Mouse (Mus musculus): Measurements from ENCODE around the gene Dvl1. TPM values are rescaled to one million over a fixed set of nuclear protein-coding genes. Genes with fewer than 3 reads are reported as not detected.
A peak's percentile ranks its signal among the peaks of the same experiment; 100 is the strongest.

Gene Dvl1
- polyA plus RNA-seq, 1 experiment from 2014 or later, result 6.6 TPM

GRCm38 (mm10) chr4:155854991-155855390 is 7.8 kb downstream of the Dvl1 start:
- no peak overlapping the region for H3K4me2 ChIP-seq (replicated peaks; ENCODE audit: low read depth, low read length)
- peaks cover 25% of the 10 kb centered on the region for H3K36me3 ChIP-seq (ENCODE audit: control insufficient read depth, insufficient read depth, low read length)
- H3K9me3 ChIP-seq (ENCODE audit: control insufficient read depth, low read depth, low read length), result no peaks in the 10 kb centered on the region
- H3K27me3 ChIP-seq (ENCODE audit: control insufficient read depth, insufficient read depth, low read length), result no peaks in the 10 kb centered on the region
- WGBS, result 95% methylated on average over 12 of the region's 12 CpGs
- ATAC-seq (ENCODE audit: insufficient number of reproducible peaks, insufficient read depth, low FRiP score, low read depth), result no peak
- H3K4me3 ChIP-seq (ENCODE audit: low read depth, low read length), result no peak overlapping the region
- no peak overlapping the region for H3K27ac ChIP-seq (ENCODE audit: low read length)
- no peak overlapping the region for H3K9ac ChIP-seq (replicated peaks; ENCODE audit: low read depth, low read length)
- no peaks in the 10 kb centered on the region for H3K4me1 ChIP-seq (ENCODE audit: control insufficient read depth, insufficient read depth, low read length)

DNA sequence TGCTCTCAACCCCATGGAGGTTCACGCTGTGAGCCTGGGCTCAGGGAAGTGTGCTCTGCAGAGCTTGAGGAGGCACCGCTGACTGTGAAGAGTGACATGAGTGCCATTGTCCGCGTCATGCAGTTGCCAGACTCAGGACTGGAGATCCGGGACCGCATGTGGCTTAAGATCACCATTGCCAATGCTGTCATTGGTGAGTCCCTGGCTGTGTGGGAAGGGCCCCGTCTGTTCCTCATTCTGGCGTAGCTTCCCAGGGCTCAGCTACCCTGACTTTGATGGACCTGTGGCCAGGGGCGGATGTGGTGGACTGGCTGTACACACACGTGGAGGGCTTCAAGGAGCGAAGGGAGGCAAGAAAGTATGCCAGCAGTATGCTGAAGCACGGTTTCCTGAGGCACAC is 8.9 kb downstream of the Dvl1 start:
- no peaks in the 10 kb centered on the region for H3K27me3 ChIP-seq (ENCODE audit: control insufficient read depth, insufficient read depth, low read length)

GRCm38 (mm10) chr4:155856881-155857280 is 9.7 kb downstream of the Dvl1 start:
- Histone ChIP-seq H3K27me3 (ENCODE audit: control insufficient read depth, insufficient read depth, low read length) (no peaks in the 10 kb centered on the region), H3K27ac (ENCODE audit: low read length) (no peak overlapping the region), H3K4me3 (ENCODE audit: low read depth, low read length) (no peak overlapping the region), H3K4me2 (replicated peaks; ENCODE audit: low read depth, low read length) (no peak overlapping the region), H3K36me3 (ENCODE audit: control insufficient read depth, insufficient read depth, low read length) (peaks cover 28% of the 10 kb centered on the region), H3K9me3 (ENCODE audit: control insufficient read depth, low read depth, low read length) (no peaks in the 10 kb centered on the region), H3K9ac (replicated peaks; ENCODE audit: low read depth, low read length) (no peak overlapping the region), H3K4me1 (ENCODE audit: control insufficient read depth, insufficient read depth, low read length) (no peaks in the 10 kb centered on the region)
- ATAC-seq (ENCODE audit: insufficient number of reproducible peaks, insufficient read depth, low FRiP score, low read depth), result no peak
- 86% methylated on average over 3 of the region's 3 CpGs for WGBS

More for the DNA sequence above, 8.9 kb downstream of the Dvl1 start:
- H3K4me1 ChIP-seq (ENCODE audit: control insufficient read depth, insufficient read depth, low read length), result no peaks in the 10 kb centered on the region
- 88% methylated on average over 12 of the region's 12 CpGs for WGBS
- no peak overlapping the region for H3K27ac ChIP-seq (ENCODE audit: low read length)
- H3K36me3 ChIP-seq (ENCODE audit: control insufficient read depth, insufficient read depth, low read length), result peaks cover 28% of the 10 kb centered on the region
- no peak overlapping the region for H3K9ac ChIP-seq (replicated peaks; ENCODE audit: low read depth, low read length)
- no peak for ATAC-seq (ENCODE audit: insufficient number of reproducible peaks, insufficient read depth, low FRiP score, low read depth)
- no peak overlapping the region for H3K4me3 ChIP-seq (ENCODE audit: low read depth, low read length)
- H3K4me2 ChIP-seq (replicated peaks; ENCODE audit: low read depth, low read length), result no peak overlapping the region
- H3K9me3 ChIP-seq (ENCODE audit: control insufficient read depth, low read depth, low read length), result no peaks in the 10 kb centered on the region

- H3K27ac ChIP-seq (ENCODE audit: low read length), result no peak overlapping the region
- peak; percentile 11; the same call in 1 of the 2 replicates for ATAC-seq (ENCODE audit: insufficient number of reproducible peaks, insufficient read depth, low FRiP score, low read depth)
- no peaks in the 10 kb centered on the region for H3K9me3 ChIP-seq (ENCODE audit: control insufficient read depth, low read depth, low read length)
- H3K9ac ChIP-seq (replicated peaks; ENCODE audit: low read depth, low read length), result no peak overlapping the region
- H3K4me3 ChIP-seq (ENCODE audit: low read depth, low read length), result no peak overlapping the region
- H3K36me3 ChIP-seq (ENCODE audit: control insufficient read depth, insufficient read depth, low read length), result peaks cover 24% of the 10 kb centered on the region
- H3K27me3 ChIP-seq (ENCODE audit: control insufficient read depth, insufficient read depth, low read length), result no peaks in the 10 kb centered on the region
- no peaks in the 10 kb centered on the region for H3K4me1 ChIP-seq (ENCODE audit: control insufficient read depth, insufficient read depth, low read length)
- WGBS, result 15% methylated on average over 13 of the region's 13 CpGs
- H3K4me2 ChIP-seq (replicated peaks; ENCODE audit: low read depth, low read length), result no peak overlapping the region
These were observed 12.1 kb downstream of the Dvl1 start for GRCm38 (mm10) chr4:155859318-155859717.

DNA sequence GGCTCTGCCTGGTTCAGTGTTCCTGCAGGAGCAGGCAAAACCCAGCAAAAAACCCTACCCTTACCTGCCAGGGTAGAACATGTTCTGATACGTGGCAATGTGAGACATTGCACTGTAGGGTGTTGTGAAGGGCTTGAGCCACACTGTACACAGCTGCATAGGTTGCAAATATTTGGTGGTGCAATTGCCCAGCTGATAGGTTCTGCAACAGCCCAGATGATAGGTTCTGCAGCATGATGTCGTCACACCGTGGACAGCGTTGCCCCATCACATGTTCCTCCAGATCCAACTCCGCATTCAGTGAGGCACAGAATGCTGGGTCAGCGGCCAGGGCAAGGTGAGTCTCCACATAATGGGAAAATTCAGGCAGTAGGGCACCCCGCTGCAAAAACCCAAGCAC is 14.6 kb downstream of the Dvl1 start:
- Histone ChIP-seq H3K27me3 (ENCODE audit: control insufficient read depth, insufficient read depth, low read length) (no peaks in the 10 kb centered on the region), H3K9ac (replicated peaks; ENCODE audit: low read depth, low read length) (no peak overlapping the region), H3K36me3 (ENCODE audit: control insufficient read depth, insufficient read depth, low read length) (peaks cover 22% of the 10 kb centered on the region), H3K27ac (ENCODE audit: low read length) (no peak overlapping the region), H3K4me3 (ENCODE audit: low read depth, low read length) (no peak overlapping the region), H3K4me1 (ENCODE audit: control insufficient read depth, insufficient read depth, low read length) (no peaks in the 10 kb centered on the region), H3K9me3 (ENCODE audit: control insufficient read depth, low read depth, low read length) (no peaks in the 10 kb centered on the region), H3K4me2 (replicated peaks; ENCODE audit: low read depth, low read length) (no peak overlapping the region)
- 84% methylated on average over 7 of the region's 7 CpGs for WGBS
- ATAC-seq (ENCODE audit: insufficient number of reproducible peaks, insufficient read depth, low FRiP score, low read depth), result no peak

DNA sequence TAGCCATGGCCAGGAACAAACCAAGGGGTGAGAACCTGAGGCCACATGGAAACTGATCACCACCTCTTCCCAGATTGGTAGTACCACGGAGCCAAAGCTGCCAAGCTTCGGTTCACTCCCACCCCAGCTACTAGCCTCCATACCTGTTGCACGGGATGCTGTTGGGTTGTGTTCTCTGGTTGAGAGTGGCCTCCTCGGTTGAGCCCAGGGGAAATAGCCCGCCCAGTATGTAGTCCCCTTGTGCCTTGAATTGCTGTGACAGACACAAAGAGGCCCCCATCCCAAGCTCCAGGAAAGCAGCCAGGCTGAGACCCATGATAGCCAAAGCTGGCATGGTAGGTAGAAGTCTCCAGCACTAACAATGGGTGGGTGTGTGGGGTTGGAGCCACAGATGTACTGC is 15.8 kb downstream of the Dvl1 start, which contains the start of gene Tas1r3:
TSS of gene Tas1r3 (minus strand) at position 362 of the 400 bp plus-strand sequence.
- H3K9ac ChIP-seq (replicated peaks; ENCODE audit: low read depth, low read length), result no peak within 1 kb of the TSS
- H3K4me3 ChIP-seq (ENCODE audit: low read depth, low read length), result no peak within 1 kb of the TSS
- H3K4me2 ChIP-seq (replicated peaks; ENCODE audit: low read depth, low read length), result no peak within 1 kb of the TSS
- H3K36me3 ChIP-seq (ENCODE audit: control insufficient read depth, insufficient read depth, low read length), result peaks cover 19% of the 10 kb centered on the region
- ATAC-seq (ENCODE audit: insufficient number of reproducible peaks, insufficient read depth, low FRiP score, low read depth), result no peak
- no peaks in the 10 kb centered on the region for H3K4me1 ChIP-seq (ENCODE audit: control insufficient read depth, insufficient read depth, low read length)
- no peak within 1 kb of the TSS for H3K27ac ChIP-seq (ENCODE audit: low read length)
- WGBS, result 74% methylated on average over 5 of the region's 5 CpGs
- no peaks in the 10 kb centered on the region for H3K9me3 ChIP-seq (ENCODE audit: control insufficient read depth, low read depth, low read length)
- no peaks in the 10 kb centered on the region for H3K27me3 ChIP-seq (ENCODE audit: control insufficient read depth, insufficient read depth, low read length)

GRCm38 (mm10) chr4:155868614-155869298 is 21.6 kb downstream of the Dvl1 start:
- 7% methylated on average over 22 of the region's 22 CpGs for WGBS
- Histone ChIP-seq H3K4me1 (ENCODE audit: control insufficient read depth, insufficient read depth, low read length) (peaks cover 9% of the 10 kb centered on the region), H3K9me3 (ENCODE audit: control insufficient read depth, low read depth, low read length) (no peaks in the 10 kb centered on the region), H3K9ac (replicated peaks; ENCODE audit: low read depth, low read length) (peak overlapping the region; percentile 57), H3K4me2 (replicated peaks; ENCODE audit: low read depth, low read length) (peak overlapping the region; percentile 92), H3K27me3 (ENCODE audit: control insufficient read depth, insufficient read depth, low read length) (no peaks in the 10 kb centered on the region), H3K27ac (ENCODE audit: low read length) (no peak overlapping the region), H3K36me3 (ENCODE audit: control insufficient read depth, insufficient read depth, low read length) (peaks cover 30% of the 10 kb centered on the region), H3K4me3 (ENCODE audit: low read depth, low read length) (peak overlapping the region; percentile 78)
- no peak; the same call in 1 of the 2 replicates for ATAC-seq (ENCODE audit: insufficient number of reproducible peaks, insufficient read depth, low FRiP score, low read depth)

- Histone ChIP-seq H3K27me3 (ENCODE audit: control insufficient read depth, insufficient read depth, low read length) (no peaks in the 10 kb centered on the region), H3K4me1 (ENCODE audit: control insufficient read depth, insufficient read depth, low read length) (peaks cover 9% of the 10 kb centered on the region), H3K4me2 (replicated peaks; ENCODE audit: low read depth, low read length) (peak within 1 kb of the TSS; percentile 92), H3K9ac (replicated peaks; ENCODE audit: low read depth, low read length) (peak within 1 kb of the TSS; percentile 79), H3K36me3 (ENCODE audit: control insufficient read depth, insufficient read depth, low read length) (peaks cover 31% of the 10 kb centered on the region), H3K9me3 (ENCODE audit: control insufficient read depth, low read depth, low read length) (no peaks in the 10 kb centered on the region), H3K27ac (ENCODE audit: low read length) (no peak within 1 kb of the TSS), H3K4me3 (ENCODE audit: low read depth, low read length) (peak within 1 kb of the TSS; percentile 78)
- peak; percentile 95 for ATAC-seq (ENCODE audit: insufficient number of reproducible peaks, insufficient read depth, low FRiP score, low read depth)
- WGBS, result under 1% methylated on average over 63 of the region's 63 CpGs
These were observed 22.3 kb downstream of the Dvl1 start, which contains the start of the genes Cptp and Ints11 for GRCm38 (mm10) chr4:155869317-155870033. Gene Cptp, minus strand, starts transcription at chr4:155869440. Gene Ints11, plus strand, starts transcription at chr4:155869546.
